Mouse (Mus musculus): ENCODE measurements around the gene Gadd45gip1.

The Gadd45gip1 gene

GRCm38 (mm10) chr8:84832034-84832717, 854 bp downstream of the Gadd45gip1 start:
- DNase-seq (ENCODE audit: low spot score in 2 of 2), result peak; percentile 63 to 78

- DNase-seq (ENCODE audit: low spot score in 2 of 2), result no peak
These were observed 1.7 kb downstream of the Gadd45gip1 start for GRCm38 (mm10) chr8:84832759-84833742.

- no peak for DNase-seq (ENCODE audit: low spot score in 2 of 2)
These were observed 2.9 kb downstream of the Gadd45gip1 start for GRCm38 (mm10) chr8:84834002-84834865.

DNA sequence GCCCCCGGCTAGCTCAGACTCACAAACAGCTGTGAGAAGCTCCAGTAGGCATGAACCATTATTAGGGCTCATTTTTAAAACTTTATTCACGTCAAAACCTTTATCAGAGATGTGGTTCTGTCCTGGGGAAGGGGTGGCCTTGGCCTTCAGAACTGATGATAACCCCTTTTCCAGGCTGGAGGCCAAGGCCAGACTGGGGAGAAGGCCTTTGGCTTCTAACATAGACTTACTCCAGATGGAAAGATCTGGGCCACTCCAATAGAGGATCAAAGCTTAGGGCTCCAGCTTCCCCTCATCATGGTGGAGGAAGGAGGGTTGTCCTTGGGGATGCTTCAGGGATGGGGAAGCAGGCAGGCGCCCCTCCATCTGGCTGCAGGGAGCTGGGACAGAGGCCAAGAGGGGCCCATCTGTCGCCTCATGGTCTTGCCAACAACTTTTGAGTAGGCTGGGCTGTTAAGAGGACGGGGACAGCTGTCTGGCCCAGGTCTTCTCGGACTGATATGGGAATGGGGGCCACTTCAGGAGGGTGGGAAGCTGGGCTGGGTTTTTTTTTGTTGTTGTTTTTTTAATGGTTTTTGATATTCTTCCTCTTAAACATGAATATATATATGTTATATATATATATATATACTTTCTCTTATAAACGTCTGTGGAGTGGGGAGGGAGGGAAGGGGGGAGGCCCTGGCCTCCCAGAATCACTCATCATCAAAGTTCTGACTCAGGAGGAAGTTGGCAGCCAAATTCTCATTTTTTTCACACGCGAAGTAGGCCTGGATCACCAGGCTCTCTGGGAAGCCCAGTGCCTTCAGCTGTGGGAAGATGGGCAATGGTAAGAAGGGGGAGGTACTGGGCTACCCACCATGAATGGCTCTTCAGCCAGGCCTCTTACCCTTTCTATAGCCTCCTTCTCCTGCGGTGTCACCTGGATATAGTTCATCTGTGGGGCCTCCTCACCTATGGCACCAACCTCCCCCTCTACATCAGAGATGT, 3.8 kb downstream of the Gadd45gip1 start:
- DNase-seq (ENCODE audit: low spot score in 2 of 2), result peak; percentile 67 to 68

DNA sequence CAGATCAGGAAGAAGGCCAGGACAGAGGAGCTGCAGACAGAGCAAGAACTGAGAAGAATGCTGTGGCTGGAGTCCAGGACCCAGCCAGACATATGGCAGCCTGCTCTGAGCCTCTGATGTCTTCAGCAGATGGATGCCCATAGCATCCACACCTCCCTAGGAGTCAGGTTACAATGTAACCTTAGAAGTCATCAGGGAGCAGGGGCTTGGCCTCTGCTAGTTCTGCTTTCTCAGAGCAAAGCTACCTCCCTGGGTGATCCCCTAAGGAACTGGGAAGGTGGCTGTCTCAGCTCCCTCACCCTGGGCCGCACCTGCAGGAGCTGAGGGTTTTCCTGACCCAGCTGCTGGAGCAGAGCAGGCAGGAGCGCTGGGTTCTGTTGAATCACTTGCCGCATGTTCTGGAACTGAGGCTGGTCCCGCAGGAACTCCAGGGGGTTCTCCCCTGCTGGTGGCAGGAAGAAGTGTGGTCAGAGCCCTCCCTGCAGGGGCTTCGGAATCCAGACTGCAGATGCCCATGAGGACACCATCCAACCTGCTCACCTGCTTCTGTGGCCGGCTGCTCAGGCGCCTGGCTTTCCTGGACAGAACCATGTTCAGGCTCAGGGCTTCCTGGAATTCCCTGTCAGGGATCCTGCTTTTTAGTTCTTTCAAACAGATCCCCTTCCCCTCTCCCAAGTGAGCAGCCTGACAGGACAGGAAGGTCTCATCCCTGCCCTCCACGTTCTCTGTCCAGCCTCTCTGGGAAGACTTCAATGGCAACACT, 6.0 kb downstream of the Gadd45gip1 start:
- no peak for DNase-seq (ENCODE audit: low spot score in 2 of 2)

DNA sequence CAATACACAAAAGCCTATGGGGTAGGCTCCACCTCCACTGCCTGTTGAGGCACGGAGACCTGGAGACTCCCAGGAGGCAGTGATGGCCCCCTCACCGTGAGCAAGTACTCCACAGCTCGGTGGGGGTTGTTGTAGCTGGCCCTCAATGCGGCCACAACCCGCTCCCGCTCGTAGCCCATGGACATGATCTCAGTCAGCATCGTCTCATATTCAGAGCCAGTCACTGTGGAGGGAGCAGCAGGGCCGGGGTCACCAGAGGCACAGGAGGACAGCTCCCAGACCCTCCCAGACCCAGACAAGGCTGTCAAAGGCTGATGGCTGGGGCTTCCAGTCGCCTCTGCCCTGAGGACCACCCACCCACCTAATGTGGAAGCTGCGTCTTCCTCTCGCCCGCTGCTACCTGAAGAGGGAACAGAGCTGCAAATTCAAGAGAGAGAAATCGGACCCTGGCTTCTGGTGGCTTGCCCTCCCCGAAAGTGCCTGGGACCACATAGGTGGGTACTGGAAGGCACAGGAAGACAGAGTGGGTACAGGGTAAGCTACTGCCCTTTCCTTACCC, 6.7 kb downstream of the Gadd45gip1 start:
- no peak for DNase-seq (ENCODE audit: low spot score in 2 of 2)

- DNase-seq (ENCODE audit: low spot score in 2 of 2), result no peak
These were observed 7.2 kb downstream of the Gadd45gip1 start for GRCm38 (mm10) chr8:84838513-84838912.

DNA sequence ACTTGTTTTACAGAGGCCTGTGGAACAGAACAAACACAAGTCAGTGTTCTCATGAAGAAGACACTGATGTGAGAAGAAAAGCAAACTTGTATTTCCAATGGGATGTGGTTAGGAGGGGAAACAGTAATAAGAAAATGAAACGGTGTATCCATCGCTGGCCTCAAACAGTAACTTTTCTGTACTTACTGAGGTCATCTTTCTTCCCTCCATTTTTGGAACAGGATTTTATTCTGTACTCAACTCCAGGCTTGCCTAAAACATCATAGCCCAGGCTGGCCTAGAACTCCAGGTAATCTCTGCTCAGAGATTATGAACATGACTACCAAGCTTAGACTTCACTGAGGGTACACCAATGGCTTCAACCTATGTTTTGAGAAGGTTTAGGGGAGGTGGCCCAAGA, 8.1 kb downstream of the Gadd45gip1 start:
- no peak for DNase-seq (ENCODE audit: low spot score in 2 of 2)

DNA sequence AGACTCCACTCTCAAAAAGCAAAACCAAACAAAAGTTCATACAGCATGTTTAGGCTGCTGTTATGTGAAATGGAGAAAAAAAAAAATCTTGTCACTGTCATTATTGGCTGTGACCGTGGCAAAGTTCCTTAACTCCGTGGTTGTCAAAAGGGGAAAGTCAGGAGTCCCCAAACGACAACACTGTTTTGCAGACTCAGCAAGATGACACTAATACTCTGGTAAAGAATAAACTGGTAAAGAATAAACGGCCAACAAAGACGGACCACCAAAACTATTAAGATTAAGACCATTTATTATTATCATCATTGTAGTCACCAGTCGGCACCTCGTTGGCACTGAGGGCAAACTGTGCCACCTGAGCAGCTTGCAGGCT, 8.5 kb downstream of the Gadd45gip1 start:
- DNase-seq (ENCODE audit: low spot score in 2 of 2), result no peak

- peak; percentile 88 to 91 for DNase-seq (ENCODE audit: low spot score in 2 of 2)
These were observed 9.1 kb downstream of the Gadd45gip1 start, which contains the start of gene Rad23a for GRCm38 (mm10) chr8:84840248-84840999. TSS of gene Rad23a (minus strand) at chr8:84840665.

DNA sequence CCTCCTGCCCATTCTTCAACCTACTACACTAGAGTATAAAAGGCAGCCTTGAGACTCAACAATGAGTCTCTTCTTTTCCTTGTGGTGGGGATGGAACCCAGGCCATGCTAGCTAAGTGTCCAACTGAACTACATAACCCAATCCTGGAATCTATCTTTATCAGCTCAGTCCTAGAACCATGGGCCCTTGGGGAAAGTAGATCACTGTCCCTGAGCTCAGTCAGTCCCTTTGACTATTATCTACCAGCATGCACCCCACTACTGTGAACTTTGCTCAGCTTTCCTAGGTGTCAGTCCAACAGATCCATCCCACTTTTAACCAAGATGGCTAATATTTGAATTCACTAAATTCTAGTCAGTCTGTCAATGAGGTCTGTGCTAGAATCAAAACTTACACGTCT, 10.2 kb downstream of the Gadd45gip1 start:
- no peak for DNase-seq (ENCODE audit: low spot score in 2 of 2)

DNA sequence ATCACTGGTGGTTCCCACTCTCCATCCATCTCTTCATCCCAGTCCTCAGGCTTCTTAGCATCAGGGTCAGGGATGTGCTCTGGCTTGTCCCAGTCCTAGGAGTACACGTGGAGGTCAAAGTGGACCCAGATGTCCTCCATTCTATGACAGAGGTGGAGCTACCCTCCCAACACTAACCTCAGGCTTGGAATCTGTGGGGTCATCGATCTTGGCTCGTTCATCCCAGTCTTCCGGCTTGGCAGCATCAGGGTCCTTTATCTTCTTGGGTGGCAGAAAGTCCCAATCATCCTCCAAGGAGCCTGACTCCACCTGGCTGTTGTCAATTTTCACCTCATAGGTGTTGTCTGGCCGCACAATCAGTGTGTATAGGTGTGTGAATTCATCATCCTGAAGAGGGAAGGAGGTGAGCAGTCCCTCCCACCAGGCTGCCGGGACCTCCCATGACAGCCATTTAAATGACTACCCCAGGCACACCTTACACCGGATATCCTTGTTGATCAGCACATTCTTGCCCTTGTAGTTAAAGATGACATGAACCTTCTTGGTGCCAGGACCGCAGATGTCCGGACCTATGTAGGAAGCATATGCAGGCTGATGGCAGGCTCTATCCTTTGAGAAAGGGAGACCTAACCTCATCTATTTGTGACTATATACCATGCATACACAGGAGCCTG, 13.2 kb downstream of the Gadd45gip1 start:
- no peak for DNase-seq (ENCODE audit: low spot score in 2 of 2)

GRCm38 (mm10) chr8:84845355-84846093, 14.2 kb downstream of the Gadd45gip1 start:
- DNase-seq (ENCODE audit: low spot score in 2 of 2), result peak; percentile 28 to 49

DNA sequence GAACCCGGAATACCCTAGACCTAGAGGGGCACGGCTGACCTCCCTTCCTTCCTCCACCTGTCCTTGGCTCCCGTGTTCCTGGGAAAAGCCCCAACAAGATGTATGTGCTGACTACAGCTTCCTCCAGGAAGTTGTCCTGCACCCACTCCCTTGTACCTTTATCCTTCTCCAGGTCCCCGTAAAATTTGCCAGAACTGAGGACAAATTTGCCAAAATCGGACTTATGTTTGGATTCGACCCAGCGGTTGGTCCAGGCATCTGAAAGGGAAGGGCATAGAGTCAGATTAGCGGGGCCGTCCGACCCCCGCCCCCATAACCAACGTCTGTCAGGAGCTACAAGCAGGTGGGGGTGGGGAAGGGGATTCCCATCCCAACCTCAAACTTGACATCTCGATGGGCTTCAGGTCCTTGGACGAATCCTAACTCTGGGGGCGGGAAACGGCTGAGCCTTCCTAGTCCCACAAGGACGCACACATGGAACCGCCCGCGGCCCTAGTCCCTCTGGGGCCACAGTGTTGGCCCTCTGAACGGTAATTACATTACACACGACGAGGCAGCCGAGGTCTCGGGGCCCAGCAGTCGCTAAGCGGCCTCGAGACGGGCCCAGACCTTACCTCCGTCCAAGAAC, 14.9 kb downstream of the Gadd45gip1 start:
- DNase-seq (ENCODE audit: low spot score in 2 of 2), result peak in 1 of 2 experiments; percentile 39

- peak; percentile 99 to 100 for DNase-seq (ENCODE audit: low spot score in 2 of 2)
These were observed 15.6 kb downstream of the Gadd45gip1 start, which contains the start of gene Calr for GRCm38 (mm10) chr8:84846722-84847572. TSS of gene Calr (minus strand) at chr8:84846934.
